Mouse (Mus musculus) thymus, postnatal 36 days (tissue): Measurements from ENCODE around the gene Cand1.

Source experiments
- DNase-seq, 2 experiments: peaks; one replicate each; pipeline ENCODE4 v3.0.0; 2022; ENCODE audit warnings: mixed read lengths in 2 of 2

Cand1 gene

DNA sequence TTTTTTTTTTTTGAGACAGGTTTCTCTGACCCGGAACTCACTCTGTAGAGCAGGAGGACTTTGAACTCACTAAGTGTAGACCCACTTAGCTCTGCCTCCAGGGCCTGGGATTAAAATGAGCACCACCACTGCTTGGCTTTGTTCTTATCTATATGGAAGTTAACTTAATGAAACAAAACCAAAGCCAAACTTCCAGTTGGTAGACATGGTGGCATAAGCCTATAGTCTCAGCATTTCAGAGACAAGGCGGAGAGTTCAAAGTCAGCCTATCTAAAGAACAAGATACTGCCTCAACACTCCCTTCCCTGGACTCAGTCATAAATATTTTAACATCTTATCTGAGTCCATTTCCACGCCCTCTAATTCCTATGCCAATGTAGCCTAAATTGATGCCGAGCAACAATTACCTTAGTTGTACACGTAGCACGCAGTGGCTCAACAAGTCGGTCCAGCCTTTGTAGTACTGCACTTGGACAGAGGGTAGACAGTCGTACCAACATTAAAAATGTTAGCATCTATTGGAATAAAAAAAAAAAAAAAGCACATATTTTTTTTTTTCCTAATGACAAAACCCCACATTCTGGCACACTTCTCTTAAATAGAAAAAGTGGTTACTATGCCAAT lies 33.4 kb downstream of the Cand1 start:
- DNase-seq, result no peak

DNA sequence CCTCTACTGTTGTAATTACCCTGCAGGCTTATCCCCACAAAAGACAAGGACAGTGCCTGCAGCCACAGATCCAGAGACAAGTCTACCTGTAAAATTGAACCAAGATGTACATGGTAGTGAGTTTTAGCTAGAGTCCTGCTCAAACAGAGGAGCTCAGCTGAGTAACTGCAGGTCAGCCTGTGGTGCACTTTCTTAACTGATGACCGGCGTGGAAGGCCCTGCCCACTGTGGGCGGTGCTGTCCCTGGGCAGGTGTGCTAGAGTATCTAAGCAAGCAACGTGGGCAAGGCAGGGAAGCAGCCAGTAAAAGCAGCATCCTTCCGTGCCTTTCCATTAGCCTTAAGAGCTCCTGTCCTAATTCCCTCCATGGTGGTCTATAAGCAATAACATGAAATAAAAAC lies 34.6 kb downstream of the Cand1 start:
- DNase-seq, result no peak

DNA sequence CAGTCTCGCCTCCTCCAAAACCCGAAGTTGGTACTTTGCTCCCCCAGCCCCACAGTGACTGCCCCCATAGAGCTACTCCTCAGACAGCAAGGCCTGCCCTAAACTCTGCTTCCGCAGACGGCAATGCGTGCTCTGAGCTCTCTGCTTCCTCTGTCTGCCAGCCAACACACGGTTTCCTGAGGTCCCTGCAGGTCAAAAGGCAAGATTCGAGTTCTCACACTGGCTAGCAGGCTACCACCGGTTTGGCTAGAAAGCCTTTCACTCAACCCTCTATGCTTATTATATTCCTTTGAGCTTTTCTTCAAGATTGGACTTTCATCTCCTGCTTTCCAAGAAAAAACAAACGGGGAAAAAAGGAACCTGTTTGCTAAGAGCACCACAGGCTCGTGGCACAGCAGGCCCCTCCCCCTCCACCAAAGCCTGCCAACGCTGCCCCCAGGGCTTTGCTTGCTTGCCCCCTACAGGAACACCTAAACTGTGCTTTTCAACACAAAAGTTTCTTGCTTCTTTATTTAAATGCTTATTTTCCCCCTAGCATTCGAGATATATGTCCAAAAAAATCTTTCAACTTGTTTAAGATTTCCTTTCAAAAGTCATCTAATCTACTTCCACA lies 35.4 kb downstream of the Cand1 start:
- peak; percentile 24 to 39 for DNase-seq

DNA sequence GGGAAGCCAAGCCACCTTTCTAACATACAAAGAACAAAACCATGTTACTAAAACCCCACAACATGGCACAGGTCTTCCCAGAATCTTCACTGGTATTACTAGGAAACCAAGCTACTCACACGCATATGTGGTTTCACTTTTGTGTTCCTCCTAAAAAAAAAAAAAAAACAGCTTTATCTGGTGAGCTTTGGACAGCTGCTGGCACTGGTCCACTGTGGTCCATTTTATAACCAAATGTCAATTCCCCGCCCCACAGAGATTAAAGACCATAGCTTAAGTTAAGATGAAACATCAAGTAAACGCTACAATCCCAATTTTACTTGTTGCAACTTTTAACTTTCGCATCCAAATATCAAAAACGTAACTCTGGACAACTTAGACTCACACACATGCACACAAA lies 40.0 kb downstream of the Cand1 start:
- DNase-seq, result no peak

DNA sequence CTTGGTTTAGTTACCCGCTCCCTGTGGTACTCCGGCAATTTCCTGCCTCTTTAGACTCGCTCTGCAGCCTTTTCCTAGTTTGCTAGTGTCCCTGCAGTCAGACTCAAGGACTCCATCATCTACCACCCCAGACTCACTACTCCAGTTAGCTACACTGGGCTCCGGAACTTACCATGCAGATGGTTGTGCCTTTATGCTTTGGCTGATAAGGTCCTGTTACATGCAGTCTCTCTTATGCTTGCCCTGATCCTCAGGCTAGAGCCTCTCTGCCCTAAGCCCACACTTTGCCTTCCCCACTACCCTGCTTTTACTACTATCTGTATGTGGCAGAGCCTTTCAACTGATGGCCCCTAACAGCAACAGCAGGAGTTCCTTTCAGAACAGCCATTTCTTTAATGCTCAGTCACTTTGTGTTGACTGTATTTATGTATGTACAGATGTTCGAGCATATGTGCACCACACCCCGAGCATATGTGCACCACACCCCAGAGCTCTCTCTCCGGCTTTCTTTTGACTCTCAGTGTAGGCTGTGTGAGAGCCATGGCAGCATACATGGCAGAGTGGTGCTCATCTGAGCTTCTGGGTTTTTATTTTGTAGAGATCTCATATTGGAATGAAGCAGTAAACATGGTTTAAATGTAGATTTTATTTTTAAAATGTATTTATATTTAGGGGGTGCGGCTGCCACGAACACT lies 41.5 kb downstream of the Cand1 start:
- DNase-seq, result no peak

DNA sequence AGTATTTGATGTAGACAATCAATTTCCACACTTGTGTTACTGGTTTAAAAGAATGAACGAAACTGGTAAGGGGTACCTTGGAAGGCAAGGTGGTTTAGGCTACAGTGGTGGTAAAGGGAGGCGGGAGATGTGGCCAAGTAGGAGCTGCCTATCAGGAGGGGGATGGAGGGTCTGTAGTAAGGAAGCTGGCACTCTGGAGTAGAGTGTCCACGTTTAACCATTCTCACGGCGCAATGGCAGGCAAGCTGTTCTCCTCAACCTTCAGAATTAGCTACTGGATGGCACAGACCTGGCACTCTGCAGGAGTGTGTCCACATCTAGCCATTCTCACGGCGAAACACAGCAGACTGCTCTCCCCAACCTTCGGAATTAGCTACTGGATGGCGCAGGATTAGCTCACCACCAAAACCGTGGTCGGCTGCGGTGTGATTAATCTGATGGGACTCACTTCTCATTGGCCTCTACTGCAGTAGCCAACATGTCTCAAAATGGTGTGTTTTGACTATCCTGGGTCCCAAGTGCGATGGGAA lies 42.2 kb downstream of the Cand1 start:
- no peak for DNase-seq

DNA sequence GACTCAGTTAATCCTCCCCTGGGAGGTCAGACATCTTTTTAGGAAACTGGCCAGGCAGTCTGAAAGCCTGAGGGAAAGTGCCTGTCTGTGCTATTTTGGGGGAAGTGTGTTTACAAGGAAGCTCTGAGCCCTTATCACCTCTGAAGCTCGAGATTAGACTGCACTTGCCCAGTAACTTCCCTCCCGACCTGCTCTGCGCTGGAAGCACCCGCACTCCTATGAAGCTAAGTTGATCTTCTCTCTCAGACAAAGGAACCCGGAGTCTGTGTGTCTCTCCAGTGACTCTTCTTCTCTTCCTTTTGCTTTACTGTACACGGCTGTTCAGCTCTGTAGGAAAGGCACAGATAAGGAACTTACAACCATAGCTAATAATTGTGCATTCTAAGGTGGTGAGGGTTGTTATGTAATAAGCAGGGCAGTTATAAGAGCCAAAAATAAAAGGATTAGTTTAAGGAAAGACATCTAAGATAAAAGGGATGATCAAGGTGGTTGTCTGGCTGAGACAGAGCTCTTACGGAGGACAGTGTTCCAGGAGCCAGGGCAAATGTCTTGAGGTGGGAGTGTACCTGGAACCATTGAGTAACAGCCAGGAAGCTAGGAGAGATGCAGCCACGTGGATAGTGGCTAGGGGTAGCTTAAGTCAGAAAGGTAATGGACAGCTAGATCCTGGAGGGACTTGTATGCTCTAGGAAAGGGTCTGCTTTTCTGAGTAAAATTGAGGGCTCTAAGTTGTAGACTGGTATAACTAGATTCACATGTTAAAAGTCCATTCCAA lies 47.1 kb downstream of the Cand1 start:
- DNase-seq, result no peak

DNA sequence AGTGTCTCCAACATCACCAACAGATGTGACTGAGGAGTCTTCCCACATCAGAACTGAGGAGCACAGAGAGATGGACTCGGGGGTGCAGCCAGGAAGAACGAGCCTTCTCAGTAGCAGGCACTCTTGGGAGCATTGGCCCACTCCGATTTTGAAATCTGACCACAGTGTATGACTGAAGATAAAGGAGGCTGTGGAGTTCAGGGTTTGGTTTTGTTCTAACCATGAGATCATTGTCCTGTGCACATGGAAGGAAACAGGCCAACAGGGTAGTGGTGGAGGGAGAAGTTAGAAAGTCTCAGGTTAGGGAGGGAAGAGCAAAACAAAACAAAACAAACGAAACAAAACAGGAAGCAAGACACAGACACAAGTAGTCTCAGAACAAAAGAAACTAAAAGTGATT lies 52.1 kb downstream of the Cand1 start:
- DNase-seq, result no peak

DNA sequence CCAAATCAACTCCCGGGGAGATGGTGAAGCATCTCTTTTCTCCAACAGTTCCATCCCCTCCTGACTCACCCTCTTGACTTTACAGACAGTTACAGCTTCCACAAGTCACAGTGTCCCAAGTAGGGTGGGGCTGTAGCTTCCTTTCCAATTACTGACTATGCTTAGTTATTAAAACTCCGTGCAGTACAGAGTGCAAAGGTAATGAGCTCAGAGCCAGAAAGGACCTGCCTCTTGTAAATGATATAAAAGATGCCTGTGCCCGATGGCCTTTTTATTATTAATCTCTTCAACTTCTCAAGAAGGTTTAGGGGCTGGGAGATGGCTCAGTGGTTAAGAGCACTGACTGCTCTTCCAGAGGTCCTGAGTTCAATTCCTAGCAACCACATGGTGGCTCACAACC lies 70.2 kb downstream of the Cand1 start:
- DNase-seq, result no peak

DNA sequence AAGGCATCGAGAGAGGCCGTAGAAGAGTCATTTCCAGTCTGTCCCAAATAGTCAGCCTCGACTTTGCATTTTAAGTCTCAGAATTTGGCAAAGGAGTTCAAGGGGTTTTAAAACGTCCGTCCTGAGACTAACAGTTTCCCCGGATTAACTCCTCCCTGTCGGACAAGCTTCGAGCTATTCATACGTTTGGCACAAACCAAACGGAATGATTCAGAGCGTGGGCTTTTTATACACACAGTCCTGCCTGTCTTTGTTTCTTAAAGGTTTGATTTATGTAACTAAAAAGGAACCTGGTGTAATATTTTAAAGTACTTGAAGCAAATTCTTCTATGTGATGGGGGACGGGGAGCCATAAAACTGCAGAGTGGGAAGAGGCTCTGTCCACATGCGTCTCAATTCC lies 70.6 kb downstream of the Cand1 start:
- no peak for DNase-seq

DNA sequence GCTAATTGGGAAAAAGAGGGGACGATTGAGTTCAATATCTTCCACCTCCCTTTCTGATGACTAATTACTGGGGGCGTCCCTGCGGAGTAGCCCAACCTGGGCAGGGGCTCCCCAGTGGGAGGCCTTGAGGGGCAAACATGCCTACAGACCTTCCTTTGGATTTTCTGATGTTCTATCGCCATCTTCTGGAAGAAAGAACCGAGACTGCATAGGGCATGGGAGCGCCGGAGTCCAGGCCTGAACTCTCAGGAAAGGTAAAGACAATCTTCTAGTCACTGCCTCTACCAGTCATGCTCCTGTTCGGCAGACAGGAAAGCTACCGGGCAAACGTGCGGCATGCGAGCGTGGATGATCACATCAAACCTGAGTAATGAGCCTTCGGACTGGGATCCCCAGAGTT lies 71.1 kb downstream of the Cand1 start:
- DNase-seq, result peak in 1 of 2 experiments; percentile 3

DNA sequence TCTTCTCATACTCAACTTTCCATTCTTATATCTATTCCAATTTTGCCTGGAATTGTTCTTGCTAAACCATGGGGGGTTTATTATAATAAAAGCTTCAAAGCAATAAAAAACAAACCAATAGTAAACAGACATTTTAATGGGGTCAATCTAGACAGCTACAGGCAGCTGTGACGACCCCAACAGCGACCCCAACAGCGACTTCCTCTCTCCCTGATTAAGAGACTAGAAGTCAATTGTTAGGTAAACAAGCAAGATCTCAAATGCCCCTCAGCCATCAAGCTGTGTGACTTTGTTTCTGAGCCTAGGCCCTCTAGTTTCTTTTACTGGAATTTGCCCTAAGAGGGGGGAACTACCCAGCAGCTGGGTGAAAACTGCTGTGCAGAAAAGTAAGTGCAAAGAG lies 72.0 kb downstream of the Cand1 start:
- no peak for DNase-seq

DNA sequence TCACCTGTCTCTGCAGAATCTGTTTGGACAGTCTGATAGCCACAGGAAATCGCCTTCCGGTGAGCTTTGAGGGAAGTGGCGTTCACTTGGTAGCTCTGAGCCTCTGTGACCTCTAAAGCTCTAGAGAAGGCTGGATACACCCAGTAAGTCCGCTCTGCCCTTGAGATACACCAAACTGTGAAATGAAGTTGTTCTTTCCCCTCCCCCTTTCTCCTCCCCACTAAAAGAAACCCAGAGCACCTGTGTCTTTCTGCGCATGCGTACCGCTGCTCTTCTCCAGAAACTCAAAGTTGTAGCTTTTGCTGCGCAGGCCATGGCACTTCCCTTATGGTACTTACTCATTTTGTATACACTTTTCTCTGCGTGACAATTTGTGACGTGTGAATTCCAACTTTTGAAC lies 74.8 kb downstream of the Cand1 start:
- DNase-seq, result no peak

DNA sequence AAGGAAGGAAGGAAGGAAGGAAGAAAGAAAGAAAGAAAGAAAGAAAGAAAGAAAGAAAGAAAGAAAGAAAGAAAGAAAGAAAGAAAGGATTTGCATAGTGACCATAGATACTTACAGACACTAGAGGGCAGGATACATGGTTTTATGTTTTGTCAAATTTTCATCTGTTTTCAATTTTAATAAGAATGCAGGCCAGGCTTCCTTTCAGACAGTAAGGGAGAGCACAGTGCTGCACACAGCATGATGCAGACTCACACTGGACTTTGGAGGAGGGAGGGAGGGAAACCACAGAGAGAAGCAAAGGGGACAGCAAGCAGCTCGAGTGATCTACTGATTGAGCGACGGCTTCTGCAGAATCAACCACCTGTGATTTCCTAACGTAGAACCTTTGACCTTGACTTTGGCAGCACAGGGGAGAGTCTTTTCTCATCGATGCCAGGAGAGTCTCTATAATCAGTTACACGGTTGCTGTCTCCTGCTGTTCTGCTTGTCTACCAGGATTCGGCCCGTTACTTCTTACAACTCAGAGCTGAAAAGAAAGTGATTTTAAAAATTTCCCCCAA lies 78.0 kb downstream of the Cand1 start:
- DNase-seq, result no peak

DNA sequence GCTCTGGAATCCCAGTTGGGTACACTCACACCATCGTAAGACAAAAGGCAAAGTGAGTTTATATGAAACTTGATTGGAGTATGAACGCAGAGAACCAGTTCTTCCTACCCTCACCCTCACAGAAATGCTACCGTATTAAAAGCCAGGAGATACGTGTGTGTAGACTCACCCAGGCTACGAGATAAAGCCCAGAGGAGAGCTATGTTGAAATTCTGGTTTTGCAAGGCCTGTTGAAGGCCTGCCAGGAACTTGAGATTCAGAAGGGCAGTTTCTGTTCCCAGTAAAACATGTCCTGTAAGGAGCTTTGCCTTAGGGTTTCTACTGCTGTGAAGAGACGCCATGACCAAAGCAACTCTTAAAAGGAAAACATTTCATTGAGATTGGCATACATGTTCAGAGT lies 79.7 kb downstream of the Cand1 start:
- DNase-seq, result no peak

DNA sequence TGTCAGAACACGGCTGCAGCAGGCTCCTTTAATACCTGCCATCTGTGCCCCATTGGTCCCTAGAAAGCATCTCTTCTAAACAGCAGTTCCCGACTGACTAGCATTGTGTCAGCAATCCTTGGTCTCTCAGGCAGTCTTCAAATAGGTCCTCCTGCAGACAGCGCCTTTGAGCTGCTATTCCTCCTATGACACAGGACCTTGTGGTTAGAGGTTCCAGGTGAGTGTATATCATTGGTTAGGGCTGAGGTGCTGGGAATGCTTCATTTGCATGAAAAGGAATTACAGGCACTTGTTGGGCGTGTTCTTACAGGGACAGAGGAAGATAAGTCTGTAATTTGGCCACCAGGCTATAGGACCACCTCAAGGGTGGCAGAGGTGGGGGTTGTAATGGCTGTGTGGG lies 90.6 kb downstream of the Cand1 start:
- DNase-seq, result no peak
